Mouse (Mus musculus): ENCODE data around the gene Vldlr. TPM values are rescaled to one million over a fixed set of nuclear protein-coding genes. Genes with fewer than 3 reads are reported as not detected.

The Vldlr gene
- polyA plus RNA-seq (2014; fragmentation: Illumina TruSeq; extraction: RNeasy Lipid Tissue Mini Kit (QIAGEN cat#74804); ENCODE audit: low read depth, low replicate concordance) = 6.3 TPM

DNA sequence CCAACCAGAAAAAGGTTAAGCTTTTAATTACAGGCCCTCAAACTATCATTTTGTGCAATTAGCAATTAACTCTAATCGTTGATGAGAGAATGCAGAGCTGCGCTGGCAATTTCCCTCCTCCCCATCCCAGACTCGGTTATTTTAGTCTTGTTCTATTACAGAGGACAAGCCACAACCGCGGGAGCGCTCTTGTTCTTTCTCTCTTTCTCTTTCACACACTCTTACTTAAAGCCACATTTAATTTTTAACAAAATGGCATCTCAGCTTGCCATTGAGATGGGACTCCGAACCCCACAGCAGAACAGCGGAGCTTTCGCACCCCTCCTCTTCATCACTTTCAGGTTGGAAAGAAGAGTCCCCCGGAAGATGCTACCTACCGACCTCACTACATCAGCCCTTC is at the start of gene Vldlr:
Vldlr (plus strand) TSS at position 167 of the 400 bp plus-strand sequence.

Other genes with a start within 250 kb of the Vldlr start
- gene Kcnv2, start 106.1 kb downstream of the Vldlr start, polyA plus RNA-seq (2014; fragmentation: Illumina TruSeq; extraction: RNeasy Lipid Tissue Mini Kit (QIAGEN cat#74804); ENCODE audit: low read depth, low replicate concordance) = not detected
- 69.1 TPM for gene Pum3, start 213.3 kb downstream of the Vldlr start, polyA plus RNA-seq (2014; fragmentation: Illumina TruSeq; extraction: RNeasy Lipid Tissue Mini Kit (QIAGEN cat#74804); ENCODE audit: low read depth, low replicate concordance)

Measured in liver, adult 10 weeks (tissue).